ENCODE assay signal across 10 mouse cellular contexts in genomic region chr11:116641168-116641567, GRCm38 (mm10). TPM values are rescaled to one million over a fixed set of nuclear protein-coding genes. Genes with fewer than 3 reads are reported as not detected.
A peak's percentile ranks its signal among the peaks of the same experiment; 100 is the strongest.
DNase-seq lines count a peak whose midpoint lies in the region; ATAC-seq and TF ChIP-seq lines count a peak whose summit lies in the region.
"Had no signal": no experiment of that assay in that cellular context is flagged by ENCODE, and none has a peak within 500 bp of the region (broad histone marks: within the 10 kb centered on the region; RNA-seq: fewer than 3 reads in every experiment).

No protein-coding gene starts in this region.

- no peak overlapping the region for H3K27ac ChIP-seq in hindbrain, embryonic 11.5 days (ENCODE audit: low read depth, low read length)
- no peak overlapping the region for H3K27ac ChIP-seq in hindbrain, embryonic 12.5 days
- no peak overlapping the region for H3K27ac ChIP-seq in cortical plate, adult 2 months (ENCODE audit: insufficient read depth, low read length)
- H3K27ac ChIP-seq: heart, embryonic 15.5 days; liver, embryonic 15.5 days had no signal

- peaks cover 4% of the 10 kb centered on the region; the same call in 1 of the 2 replicates for H3K4me1 ChIP-seq in hindbrain, embryonic 11.5 days (replicated peaks; ENCODE audit: control insufficient read depth, insufficient read depth, low read length)
- peaks cover 16% of the 10 kb centered on the region for H3K4me1 ChIP-seq in hindbrain, embryonic 12.5 days
- no peaks in the 10 kb centered on the region for H3K4me1 ChIP-seq in cortical plate, adult 2 months (ENCODE audit: control insufficient read depth, insufficient read depth, low read length)

- TF ChIP-seq CTCF in cortical plate, adult 2 months (IDR thresholded peaks at IDR 0.05; ENCODE audit: extremely low read depth, insufficient read depth, low read length): peak; percentile 28; the same call in 1 of the 2 replicates

- no peak overlapping the region for H3K9ac ChIP-seq in hindbrain, embryonic 11.5 days (ENCODE audit: low read depth, low read length)
- H3K9ac ChIP-seq in hindbrain, embryonic 12.5 days: no peak overlapping the region
- H3K9ac ChIP-seq: heart, embryonic 15.5 days; liver, embryonic 15.5 days had no signal

- WGBS in hindbrain, embryonic 11.5 days: 49% methylated on average over 5 of the region's 5 CpGs
- 47% methylated on average over 5 of the region's 5 CpGs for WGBS in hindbrain, embryonic 12.5 days

- H3K9me3 ChIP-seq in hindbrain, embryonic 11.5 days (ENCODE audit: control insufficient read depth, low read length): no peaks in the 10 kb centered on the region
- H3K9me3 ChIP-seq in hindbrain, embryonic 12.5 days (replicated peaks): no peaks in the 10 kb centered on the region
- H3K9me3 ChIP-seq: heart, embryonic 15.5 days; liver, embryonic 15.5 days had no signal

- no peak overlapping the region for H3K4me2 ChIP-seq in hindbrain, embryonic 11.5 days (replicated peaks; ENCODE audit: low read depth, low read length)
- H3K4me2 ChIP-seq in hindbrain, embryonic 12.5 days (replicated peaks): no peak overlapping the region
- H3K4me2 ChIP-seq: heart, embryonic 15.5 days; liver, embryonic 15.5 days had no signal

- H3K4me3 ChIP-seq in hindbrain, embryonic 11.5 days (ENCODE audit: low read depth, low read length): no peak overlapping the region
- H3K4me3 ChIP-seq in hindbrain, embryonic 12.5 days: no peak overlapping the region
- H3K4me3 ChIP-seq in cortical plate, adult 2 months (ENCODE audit: insufficient read depth, low read length): no peak overlapping the region
- H3K4me3 ChIP-seq: heart, embryonic 15.5 days; liver, embryonic 15.5 days had no signal

- TF ChIP-seq POLR2A in cortical plate, adult 2 months (IDR thresholded peaks at IDR 0.05; ENCODE audit: extremely low read depth, insufficient read depth, low read length): no peak

- no peaks in the 10 kb centered on the region for H3K36me3 ChIP-seq in hindbrain, embryonic 11.5 days (ENCODE audit: control insufficient read depth, insufficient read depth, low read length)
- H3K36me3 ChIP-seq in hindbrain, embryonic 12.5 days: no peaks in the 10 kb centered on the region
- H3K36me3 ChIP-seq: heart, embryonic 15.5 days; liver, embryonic 15.5 days had no signal

- no peaks in the 10 kb centered on the region for H3K27me3 ChIP-seq in hindbrain, embryonic 11.5 days (ENCODE audit: control insufficient read depth, insufficient read depth, low read length)
- 0 out of 2 replicates have a peak, but pooled peaks cover 3% of the 10 kb centered on the region for H3K27me3 ChIP-seq in hindbrain, embryonic 12.5 days

- ATAC-seq in CD4-positive, CD25-positive, alpha-beta regulatory T cell, adult 4 months: no peak
- ATAC-seq in hindbrain, embryonic 11.5 days (ENCODE audit: low FRiP score): no peak
- no peak for ATAC-seq in hindbrain, embryonic 12.5 days (ENCODE audit: low FRiP score)

- peak; percentile 58 for DNase-seq in CD4-positive, CD25-positive, alpha-beta regulatory T cell, adult 2 months (ENCODE audit: low read depth, low spot score)
- peak; percentile 55 for DNase-seq in hindbrain, embryonic 11.5 days (ENCODE audit: low spot score)
- peak; percentile 72 for DNase-seq in 416B (ENCODE audit: low read depth)
- no peak for DNase-seq in ovary, postnatal 36 days (ENCODE audit: low spot score)
- DNase-seq in embryo, embryonic 11 days: no peak

RNA-seq across cellular contexts. Expression of gene Prcd, which starts 12.2 kb away (rescaled TPM):
- polyA plus RNA-seq in CD4-positive, CD25-positive, alpha-beta regulatory T cell, adult 4 months (2017; shearing (Covaris generic)): not detected
- polyA plus RNA-seq in hindbrain, embryonic 11.5 days (2014; fragmentation: Nextera tagmentation; extraction: Ambion mirVana): 0.32 and 0.43 TPM in 2 replicates
- 0.34 and 0.43 TPM in 2 replicates for polyA plus RNA-seq in hindbrain, embryonic 12.5 days (2016; fragmentation: Nextera tagmentation; extraction: Ambion mirVana)
- 8.2 and 8.4 TPM in 2 replicates for polyA plus RNA-seq in cortical plate, adult 2 months (2012; rRNA removed)

RNA-seq across cellular contexts. Expression of gene Cygb, which starts 12.9 kb away (rescaled TPM):
- not detected for polyA plus RNA-seq in CD4-positive, CD25-positive, alpha-beta regulatory T cell, adult 4 months (2017; shearing (Covaris generic))
- 2.4 and 2.8 TPM in 2 replicates for polyA plus RNA-seq in hindbrain, embryonic 11.5 days (2014; fragmentation: Nextera tagmentation; extraction: Ambion mirVana)
- polyA plus RNA-seq in hindbrain, embryonic 12.5 days (2016; fragmentation: Nextera tagmentation; extraction: Ambion mirVana): 4.5 and 5.9 TPM in 2 replicates
- polyA plus RNA-seq in cortical plate, adult 2 months (2012; rRNA removed): 49.6 and 49.8 TPM in 2 replicates

RNA-seq across cellular contexts. Expression of gene Rhbdf2, which starts 14.3 kb away (rescaled TPM):
- 1 to 10 TPM; 3.3 to 4.3 TPM for polyA plus RNA-seq in CD4-positive, CD25-positive, alpha-beta regulatory T cell, adult 4 months (2017; shearing (Covaris generic))
- polyA plus RNA-seq in hindbrain, embryonic 11.5 days (2014; fragmentation: Nextera tagmentation; extraction: Ambion mirVana): 2.1 and 2.7 TPM in 2 replicates
- 3.7 and 4.5 TPM in 2 replicates for polyA plus RNA-seq in hindbrain, embryonic 12.5 days (2016; fragmentation: Nextera tagmentation; extraction: Ambion mirVana)
- polyA plus RNA-seq in cortical plate, adult 2 months (2012; rRNA removed): 1.8 and 2.1 TPM in 2 replicates

RNA-seq across cellular contexts. Expression of gene Aanat, which starts 54.9 kb away (rescaled TPM):
- polyA plus RNA-seq in CD4-positive, CD25-positive, alpha-beta regulatory T cell, adult 4 months (2017; shearing (Covaris generic)): not detected
- not detected in 2 replicates for polyA plus RNA-seq in hindbrain, embryonic 11.5 days (2014; fragmentation: Nextera tagmentation; extraction: Ambion mirVana)
- polyA plus RNA-seq in hindbrain, embryonic 12.5 days (2016; fragmentation: Nextera tagmentation; extraction: Ambion mirVana): 0.15 TPM in 1 of 2 replicates, not detected in the other
- polyA plus RNA-seq in cortical plate, adult 2 months (2012; rRNA removed): 1.5 and 2.3 TPM in 2 replicates
- polyA plus RNA-seq: heart, embryonic 15.5 days; liver, embryonic 15.5 days had no signal

RNA-seq across cellular contexts. Expression of gene Ube2o, which starts 59.9 kb away (rescaled TPM):
- polyA plus RNA-seq in CD4-positive, CD25-positive, alpha-beta regulatory T cell, adult 4 months (2017; shearing (Covaris generic)): 1 to 10 TPM; 1.1 to 3.5 TPM
- polyA plus RNA-seq in hindbrain, embryonic 11.5 days (2014; fragmentation: Nextera tagmentation; extraction: Ambion mirVana): 17.5 and 18.8 TPM in 2 replicates
- polyA plus RNA-seq in hindbrain, embryonic 12.5 days (2016; fragmentation: Nextera tagmentation; extraction: Ambion mirVana): 23.6 and 27.6 TPM in 2 replicates
- 88.6 and 90.1 TPM in 2 replicates for polyA plus RNA-seq in cortical plate, adult 2 months (2012; rRNA removed)

Comparison
In these comparisons a context has a peak if more than half of its experiments do, and no peak if none do; other contexts are left out.
1. DNase-seq: peak in CD4-positive, CD25-positive, alpha-beta regulatory T cell, adult 2 months (single experiment), hindbrain, embryonic 11.5 days (single experiment) and 416B (single experiment); none in ovary, postnatal 36 days (single experiment) and embryo, embryonic 11 days (single experiment).